Mouse (Mus musculus) skeletal muscle tissue, adult 2 months (tissue): ENCODE results near the gene Cpm.

Experiments used
- DNase-seq: peaks from one replicate; pipeline ENCODE4 v3.0.0-alpha.2; 2012; ENCODE audit warnings: low read depth, low spot score

Gene Cpm

DNA sequence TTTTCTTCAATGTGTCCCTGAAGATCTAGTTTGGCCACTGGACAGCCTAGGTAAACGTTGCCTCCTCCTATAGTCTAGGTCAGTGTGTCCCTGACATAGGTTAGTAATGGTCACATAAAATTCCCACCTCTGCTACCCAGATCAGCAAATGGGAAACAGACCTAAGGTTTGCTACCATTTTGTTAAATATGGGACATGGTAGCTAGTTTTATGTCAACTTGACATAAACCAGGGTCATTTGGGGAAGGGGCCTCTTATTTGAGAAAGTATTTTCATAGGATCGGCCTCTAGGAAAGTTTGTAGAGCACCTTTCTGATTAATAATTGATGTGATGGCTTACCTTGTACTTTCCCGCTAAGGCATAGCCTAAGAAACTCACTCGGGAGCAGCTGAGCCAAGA lies 8.8 kb upstream of the Cpm start:
- DNase-seq = no peak

DNA sequence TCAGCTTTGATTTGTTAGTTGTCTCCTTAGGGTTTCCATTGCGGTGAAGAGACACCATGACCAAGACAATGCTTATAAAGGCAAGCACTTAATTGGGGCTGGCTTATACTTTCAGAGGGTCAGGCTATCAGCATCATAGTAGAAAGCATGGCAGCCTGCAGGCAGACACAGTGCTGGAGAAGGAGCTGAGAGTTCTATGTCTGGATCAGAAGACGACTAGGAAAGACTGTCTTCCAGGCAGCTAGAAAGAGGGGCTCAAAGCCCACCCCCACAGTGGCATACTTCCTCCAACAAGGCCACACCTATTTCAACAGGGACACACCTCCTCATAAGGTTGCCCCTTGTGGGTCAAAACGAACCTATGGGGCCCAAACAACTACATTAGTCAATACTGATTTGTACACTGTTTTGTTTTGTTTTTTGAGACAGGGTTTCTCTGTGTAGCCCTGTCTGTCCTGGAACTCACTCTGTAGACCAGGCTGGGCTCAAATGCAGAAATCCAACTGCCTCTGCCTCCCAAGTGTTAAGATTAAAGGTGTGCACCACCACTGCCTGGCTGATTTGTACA lies 8.3 kb upstream of the Cpm start:
- DNase-seq = no peak

DNA sequence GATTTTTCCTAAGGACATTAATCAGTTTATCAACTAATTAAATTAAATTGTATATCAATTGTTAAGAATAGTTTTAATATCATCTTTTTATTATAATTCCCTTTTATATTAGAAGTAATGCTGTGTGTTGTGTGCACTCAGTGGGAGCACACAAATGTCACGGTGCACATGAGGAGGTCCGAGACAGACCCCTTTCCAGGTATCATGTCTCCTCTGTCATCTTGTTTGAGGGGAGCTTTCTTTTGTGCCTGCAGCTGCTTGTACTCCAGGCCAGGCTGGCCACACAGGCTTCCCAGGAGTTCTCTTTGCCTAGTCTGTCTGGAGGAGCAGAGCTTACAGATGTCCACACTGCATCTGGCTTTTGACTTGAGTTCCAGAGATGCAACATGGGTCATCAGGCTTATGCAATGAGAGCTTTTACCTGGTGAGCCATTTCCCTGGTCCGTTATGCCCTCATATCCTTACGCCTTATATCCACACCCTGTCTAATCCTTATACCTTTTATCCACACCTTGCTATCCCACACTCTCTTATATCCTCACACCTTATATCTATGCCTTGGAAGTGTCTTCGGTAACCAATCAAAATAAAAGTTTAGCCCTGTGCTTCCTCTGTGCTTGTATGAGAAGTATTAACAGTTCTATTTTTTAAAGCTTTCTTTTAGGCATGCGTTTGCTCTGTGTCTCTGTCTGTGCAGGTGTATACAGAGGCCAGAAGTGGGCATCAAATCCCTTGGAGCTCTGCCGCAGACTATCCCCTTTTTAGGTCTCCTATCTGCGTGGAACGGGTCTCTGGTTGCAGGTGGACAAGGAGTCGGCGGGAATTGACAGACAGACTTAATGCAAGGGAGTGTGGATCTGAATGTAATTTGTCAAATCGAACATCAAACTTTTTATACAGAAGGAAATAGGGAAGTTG lies 7.4 kb upstream of the Cpm start:
- DNase-seq = no peak

DNA sequence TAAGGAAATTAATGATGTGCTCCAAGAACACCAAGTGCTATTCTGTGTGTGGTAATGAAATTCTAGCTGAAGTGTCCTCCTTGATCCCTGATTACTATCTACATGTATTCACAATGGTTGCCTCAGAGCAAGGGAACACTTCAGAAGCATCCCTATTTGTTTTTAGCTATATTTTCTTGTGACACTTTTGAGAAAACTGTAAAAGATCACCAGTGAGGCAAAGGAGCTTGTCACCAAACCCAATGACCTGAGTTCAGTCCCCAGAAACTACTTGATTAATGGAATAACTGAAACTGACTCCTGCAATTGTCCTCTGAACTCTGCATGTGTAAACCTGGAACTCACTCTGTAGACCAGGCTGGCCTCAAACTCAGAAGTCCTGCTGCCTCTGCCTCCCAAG lies 5.9 kb upstream of the Cpm start:
- DNase-seq = no peak

DNA sequence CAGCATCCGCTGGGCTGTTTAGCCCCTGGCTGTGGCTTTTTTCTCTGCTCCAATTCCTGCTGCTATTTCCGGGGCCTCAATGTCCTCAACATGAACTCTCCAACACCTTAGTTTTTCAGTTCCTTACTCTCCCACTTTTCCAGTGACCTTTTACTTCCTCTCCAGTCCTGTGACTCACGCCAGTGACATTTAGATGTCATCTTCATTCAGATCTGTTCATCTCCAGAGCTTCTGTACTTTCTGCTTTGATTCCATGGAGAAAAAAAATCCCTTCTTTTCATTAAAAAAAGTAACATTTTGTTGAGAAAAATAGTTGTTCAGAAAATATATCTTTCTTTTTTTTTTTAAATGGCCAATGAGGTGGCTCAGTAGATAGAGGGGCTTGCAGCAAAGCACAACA lies 5.1 kb upstream of the Cpm start:
- no peak for DNase-seq

DNA sequence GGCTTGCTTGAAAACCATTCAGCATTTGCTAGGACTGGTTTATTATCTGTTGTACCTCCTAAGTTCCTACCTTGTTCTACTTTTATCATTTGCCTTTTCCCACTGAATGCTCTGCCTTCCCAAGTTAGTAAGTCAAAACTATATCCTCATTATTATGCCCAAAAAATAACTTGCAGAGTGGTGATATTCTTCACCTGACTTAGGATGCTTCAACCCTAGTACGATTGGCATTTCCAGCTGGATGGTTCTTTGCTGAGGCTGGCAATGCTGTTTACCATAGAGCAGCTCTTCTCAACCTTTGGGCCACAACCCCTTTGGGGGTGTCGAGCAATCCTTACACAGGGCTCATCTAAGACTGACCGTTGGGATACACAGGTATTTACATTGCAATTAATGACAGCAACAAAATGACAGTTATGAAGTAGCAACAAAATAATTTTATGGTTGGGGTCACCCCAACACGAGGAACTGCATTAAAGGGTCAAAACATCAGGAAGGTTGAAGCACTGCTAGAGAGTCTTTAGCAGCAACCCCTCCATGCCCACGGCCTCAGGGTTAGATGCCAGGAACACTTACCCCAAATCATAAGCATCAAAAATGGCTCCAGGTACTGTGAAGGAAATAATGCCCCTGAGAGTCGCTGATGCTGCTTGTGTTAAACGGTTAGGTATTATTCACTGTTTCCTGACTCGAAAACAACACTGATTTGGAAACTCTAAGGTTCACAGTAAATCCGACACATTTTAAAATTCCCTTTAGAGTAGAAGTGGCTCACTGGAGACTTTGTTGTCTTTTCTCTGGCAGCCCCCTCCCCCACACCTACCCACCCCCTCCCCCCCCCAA lies 4.4 kb upstream of the Cpm start:
- no peak for DNase-seq

DNA sequence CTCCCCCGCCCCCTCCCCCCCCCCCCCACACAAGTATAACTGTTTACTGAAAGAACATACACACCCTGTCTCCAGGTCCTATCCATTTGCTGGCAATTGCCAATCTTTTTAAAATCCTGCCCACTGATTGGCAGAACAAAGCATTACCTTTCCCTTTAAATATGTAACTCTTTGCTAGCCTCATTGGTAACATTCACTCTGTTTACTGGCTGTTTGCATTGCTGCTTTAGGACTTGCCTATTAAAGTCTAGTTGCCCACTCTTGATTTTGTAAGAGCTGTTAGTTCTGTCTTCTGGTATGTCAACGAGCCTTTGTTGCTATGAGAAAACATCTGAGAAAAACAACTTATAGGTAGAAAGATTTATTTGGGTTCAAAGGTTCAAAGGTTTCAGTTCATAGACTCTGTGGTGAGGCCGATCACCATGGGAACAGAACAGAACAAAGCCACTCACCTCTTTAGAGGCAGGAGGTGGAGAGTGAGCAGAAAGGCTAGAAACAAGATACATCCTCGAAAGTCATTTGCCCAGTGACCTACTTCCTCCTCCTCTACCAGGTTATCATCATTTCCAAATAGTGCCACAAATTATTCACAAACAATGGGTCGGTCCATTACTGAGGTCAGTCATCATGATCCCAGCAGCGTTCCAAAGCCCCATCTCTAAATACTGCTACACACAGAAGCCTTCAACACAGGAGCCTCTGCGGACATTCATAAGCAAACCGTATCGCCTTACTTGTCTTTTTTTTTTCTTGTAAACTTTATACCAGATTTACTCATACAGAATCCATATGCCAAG lies 3.6 kb upstream of the Cpm start:
- no peak for DNase-seq

DNA sequence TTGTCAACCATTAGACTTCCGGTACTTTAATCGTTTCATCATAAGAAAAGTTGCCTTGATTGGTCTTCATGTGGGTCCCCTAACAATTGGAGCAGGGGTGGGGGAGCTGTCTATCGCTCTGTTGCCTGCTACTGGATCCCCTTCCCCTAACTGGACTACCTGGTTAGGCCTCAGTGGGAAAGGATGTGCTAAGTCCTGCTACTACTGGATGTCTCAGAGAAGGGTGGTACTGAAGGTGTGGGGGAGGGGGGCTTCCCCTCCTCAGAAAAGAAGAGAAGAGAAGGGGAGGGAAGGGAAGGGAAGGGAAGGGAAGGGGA lies 3.0 kb upstream of the Cpm start:
- no peak for DNase-seq

DNA sequence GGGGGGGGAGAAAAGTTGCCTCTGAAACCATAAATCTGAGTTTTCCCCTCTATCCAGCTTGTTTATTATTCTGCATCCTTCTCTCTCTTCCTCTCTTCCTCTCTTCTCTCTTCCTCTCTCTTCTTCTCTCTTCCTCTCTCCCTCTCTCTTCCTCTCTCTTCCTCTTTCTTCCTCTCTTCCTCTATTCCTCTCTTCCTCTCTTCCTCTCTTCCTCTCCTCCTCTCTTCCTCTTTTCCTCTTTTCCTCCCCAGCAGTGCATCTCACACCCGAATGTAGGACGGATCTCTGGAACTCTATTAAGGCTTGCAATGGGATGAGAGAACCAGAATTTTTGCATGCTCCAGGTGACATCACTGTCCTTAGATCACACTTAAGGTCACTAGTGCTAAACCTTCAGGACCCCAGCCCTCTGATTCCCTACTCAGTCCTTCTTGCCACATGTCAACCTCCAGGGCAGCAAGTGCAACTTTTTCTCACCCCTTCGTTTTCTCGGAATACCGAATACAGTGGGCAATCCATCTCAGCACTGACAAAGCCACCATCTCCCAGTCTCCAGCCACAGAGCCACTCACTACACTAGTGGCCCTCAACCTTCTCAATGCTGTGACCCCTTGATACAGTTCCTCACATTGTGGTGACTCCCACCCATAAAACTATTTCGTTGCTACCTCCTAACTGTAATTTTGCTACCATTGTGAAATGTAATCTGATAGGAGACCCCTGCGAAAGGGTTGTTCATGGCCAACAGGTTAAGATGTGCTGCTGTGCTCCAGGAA lies 2.3 kb upstream of the Cpm start:
- DNase-seq = no peak

DNA sequence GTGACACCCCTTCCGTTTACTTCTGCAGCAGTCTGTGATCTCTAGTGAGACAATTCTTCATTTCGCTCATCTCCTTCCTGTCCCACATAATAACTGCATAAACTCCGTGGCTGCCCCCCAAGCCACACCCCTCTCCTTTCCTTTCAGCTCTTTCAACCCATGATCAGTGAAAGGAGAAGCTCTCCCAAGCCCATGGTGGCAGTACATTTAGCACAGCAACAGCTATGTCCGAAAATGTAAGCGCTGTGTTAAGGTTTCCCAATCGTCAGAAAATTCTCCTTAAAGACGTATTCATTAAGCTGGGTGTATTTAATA lies 1.7 kb upstream of the Cpm start:
- no peak for DNase-seq

DNA sequence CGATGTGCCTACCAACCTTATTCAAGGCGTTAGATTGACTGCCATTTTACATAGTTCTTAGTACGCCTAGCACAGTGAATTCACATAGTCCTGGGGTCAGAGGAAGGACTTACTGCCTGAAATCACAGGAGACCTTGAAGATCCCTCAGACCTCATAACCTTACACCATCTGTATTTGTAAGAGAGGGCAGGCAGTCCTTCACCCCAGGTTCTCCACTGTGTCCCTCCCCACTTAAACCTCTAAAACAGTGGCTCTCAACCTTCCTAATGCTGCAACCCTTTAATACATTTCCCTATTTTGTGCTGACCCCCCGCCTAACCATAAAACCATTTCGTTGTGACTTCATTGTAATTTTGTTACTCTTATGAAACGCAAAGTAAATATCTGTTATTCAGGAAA lies 1.4 kb upstream of the Cpm start:
- DNase-seq = no peak

DNA sequence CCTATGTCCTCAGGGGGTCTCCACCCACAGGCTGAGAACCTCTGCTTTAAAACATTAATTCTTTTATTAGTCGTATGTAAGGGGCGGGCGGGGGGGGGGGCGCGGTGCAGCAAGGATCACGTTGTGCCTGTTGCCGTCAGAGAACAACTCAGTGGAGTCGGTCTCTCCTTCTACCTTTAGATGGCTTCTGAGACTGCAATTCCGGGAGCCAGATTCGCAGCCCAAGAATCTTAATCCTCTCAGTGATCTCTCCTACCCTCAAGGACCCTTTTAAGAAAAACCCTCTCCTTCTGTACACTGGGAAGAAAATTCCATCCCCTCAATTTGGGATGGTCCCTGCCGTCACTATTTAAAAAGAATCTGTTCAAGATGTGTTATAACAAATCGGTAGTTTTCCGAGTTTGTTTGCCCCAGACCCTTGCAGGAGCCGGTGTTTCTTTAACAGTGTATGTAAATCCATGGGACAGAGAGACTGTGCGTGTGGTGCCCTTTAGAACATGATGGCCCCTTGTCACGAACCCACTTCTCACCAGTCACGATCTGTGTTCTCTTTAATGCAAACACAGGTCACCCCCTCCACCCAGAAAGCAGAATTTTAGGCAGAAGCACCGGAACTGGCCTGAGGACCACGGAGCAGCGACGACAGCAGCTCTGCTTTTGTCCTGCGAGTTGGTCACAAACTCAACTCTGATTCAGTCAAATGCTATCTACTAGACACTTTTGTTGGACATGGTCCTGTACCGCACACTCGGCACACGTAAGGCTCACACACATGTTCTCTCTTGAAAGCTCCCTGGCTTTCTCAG lies 734 bp upstream of the Cpm start:
- DNase-seq = no peak

DNA sequence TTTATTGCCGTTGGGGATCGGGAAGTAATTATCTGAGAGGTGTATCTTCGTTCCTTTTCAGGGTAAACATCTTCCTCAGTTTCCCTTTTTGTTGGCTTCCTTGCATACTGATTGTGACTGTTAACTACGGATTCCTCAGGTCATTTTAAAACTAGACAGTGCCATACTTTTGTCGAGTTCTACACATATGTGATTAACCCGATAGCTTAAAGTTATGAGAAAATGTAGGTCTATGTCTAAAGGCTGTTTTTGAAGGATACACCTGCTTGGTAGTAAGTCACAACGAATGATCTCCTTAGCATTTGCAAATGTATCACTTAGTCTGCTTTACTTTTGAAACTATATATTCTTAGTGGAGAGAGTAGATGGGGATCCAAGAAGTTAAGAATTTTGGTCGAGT lies 876 bp downstream of the Cpm start:
- no peak for DNase-seq

DNA sequence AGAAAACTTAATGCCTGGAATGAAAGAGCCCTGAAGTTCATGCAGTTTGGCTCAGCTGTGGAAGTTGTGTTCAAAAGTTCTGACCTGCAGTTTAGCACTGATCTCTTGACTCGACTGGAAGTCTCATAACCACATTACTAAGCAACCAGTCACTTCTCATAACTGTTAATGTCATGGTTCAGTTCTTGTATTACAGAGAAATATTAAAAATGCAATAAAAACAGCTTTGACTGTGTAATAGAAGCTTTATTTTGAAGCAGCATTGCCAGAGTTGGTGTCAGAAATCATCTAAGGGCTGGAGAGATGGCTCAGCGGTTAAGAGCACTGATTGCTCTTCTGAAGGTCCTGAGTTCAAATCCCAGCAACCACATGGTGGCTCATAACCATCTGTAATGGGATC lies 1.5 kb downstream of the Cpm start:
- no peak for DNase-seq

DNA sequence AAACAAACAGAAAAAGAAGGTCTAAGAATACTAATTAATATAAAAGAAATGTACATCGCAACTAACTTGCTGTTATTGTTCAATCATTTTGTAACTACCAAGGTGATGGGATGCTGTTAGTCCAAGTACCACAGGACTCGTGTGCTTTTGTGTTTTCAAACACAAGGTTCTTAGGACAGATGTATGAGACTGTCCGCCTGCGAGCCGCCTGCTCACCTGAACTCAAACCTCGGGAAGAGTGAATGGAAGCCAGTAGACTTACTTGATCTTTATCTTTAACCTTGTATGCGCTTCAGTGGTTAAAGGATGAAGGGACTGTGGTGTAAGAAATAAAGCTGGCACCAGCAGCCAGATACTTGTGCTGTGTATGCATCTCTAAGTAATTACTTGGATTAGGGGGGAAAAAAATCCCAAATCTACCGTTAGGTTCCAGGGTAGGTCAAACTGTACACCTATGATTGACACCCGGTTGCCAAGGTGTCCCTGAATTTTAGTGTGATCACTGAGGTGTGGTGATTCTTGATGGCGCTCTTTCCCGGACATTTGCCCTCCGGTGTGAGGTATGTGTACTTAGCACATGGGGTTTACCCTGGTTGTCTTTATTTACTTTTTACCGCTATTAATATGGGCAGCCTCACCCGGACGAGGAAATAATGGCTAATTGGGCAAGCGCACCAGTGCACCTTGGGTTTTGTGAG lies 2.4 kb downstream of the Cpm start:
- DNase-seq = no peak

DNA sequence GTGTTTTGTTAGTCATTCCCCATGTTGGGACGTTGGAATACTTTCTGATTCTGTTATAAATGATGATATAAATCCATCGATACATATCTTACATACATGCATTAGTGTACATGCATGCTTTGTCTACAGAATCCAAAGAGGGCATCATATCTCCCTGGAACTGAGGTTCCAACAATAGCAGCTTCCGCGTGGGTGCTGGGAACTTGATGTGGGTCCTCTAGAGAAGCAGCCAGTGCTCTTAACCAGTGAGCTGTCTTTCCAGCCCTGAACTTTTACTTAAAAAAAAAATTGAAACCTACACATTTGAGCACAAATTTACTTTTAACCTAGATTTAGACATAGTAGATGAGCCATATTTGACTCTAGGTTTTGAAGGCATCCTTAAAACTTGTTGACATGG lies 3.1 kb downstream of the Cpm start:
- DNase-seq = no peak

DNA sequence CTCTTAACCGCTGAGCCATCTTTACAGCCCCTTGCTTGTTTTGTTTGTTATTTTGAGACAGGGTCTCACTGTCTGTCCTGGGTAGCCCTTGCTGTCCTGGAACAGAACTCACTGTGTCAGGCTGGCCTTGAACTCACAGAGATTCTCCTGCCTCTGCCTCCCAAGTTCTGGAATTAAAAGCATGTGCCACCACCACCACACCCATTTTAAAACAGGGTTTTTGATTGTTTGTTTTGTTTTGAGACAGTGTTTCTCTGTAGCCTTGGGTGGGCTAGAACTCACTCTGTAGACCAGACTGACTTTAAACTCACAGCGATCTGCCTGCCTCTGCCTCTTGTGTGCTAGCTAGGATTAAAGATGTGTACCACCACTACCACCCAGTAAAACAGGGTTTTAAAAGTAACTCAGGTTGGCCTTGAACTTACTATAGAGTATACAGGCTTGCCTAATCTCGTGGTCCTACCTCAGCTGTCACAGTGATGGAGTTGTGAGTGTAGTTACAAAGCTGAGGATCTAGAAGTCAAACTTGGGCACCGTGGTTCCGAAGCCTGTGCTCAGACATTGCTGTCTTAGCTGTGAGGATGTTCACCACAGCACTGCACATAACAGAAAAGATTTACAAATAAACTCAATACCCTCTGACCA lies 4.4 kb downstream of the Cpm start:
- DNase-seq = no peak

DNA sequence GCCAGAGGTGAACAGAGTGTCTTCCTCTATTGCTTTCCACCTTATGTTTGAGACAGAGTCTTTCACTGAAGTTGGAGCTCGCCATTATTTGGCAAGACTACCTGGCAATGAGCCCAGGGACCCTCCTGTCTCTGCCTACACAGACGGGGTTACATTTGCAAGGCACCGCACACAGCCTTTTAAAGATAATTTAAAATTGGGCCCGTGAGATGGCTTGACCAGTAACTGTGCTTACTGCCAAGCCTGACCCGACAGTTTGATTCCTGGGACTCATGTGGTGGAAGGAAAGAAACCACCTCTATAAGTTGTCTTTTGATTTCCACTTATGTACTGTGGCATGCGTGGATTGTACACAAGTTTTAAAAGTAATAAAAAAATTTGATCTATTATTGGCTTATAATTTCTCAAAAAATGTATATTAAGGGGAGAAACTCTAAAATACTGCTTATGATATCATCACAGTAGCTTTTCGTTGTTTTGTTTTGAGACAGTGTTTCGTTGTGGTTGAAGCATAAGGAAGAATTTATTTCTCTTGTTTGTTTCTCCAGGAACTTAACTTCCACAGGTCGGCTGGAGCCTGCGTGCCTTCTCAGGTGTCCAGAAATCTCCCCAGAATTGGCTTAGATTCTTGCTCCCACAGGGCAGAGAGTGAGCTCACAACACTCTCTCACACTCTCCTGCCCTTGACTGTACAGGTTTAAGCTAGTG lies 5.2 kb downstream of the Cpm start:
- no peak for DNase-seq
